ENCODE assay signal across 8 mouse cellular contexts in genomic region chr11:75220115-75220514, GRCm38 (mm10). TPM values are rescaled to one million over a fixed set of nuclear protein-coding genes. Genes with fewer than 3 reads are reported as not detected.
DNase-seq lines count a peak whose midpoint lies in the region; ATAC-seq and TF ChIP-seq lines count a peak whose summit lies in the region.
"Had no signal": no experiment of that assay in that cellular context is flagged by ENCODE, and none has a peak within 500 bp of the region (broad histone marks: within the 10 kb centered on the region; RNA-seq: fewer than 3 reads in every experiment).

No protein-coding gene starts in this region.

- peaks cover 10% of the 10 kb centered on the region; the same call in 1 of the 2 replicates for H3K4me1 ChIP-seq in intestine, embryonic 16.5 days (ENCODE audit: control insufficient read depth, insufficient read depth, low read length)
- 0 out of 2 replicates have a peak, but pooled peaks cover 3% of the 10 kb centered on the region for H3K4me1 ChIP-seq in intestine, postnatal 0 days (replicated peaks; ENCODE audit: control insufficient read depth, insufficient read depth, low read length)

- no peak overlapping the region for H3K27ac ChIP-seq in intestine, embryonic 16.5 days (ENCODE audit: low read length)
- H3K27ac ChIP-seq in intestine, postnatal 0 days (ENCODE audit: low read depth, low read length) = no peak overlapping the region

- H3K36me3 ChIP-seq in intestine, embryonic 16.5 days (ENCODE audit: control insufficient read depth, insufficient read depth, low read length) = no peaks in the 10 kb centered on the region
- no peaks in the 10 kb centered on the region; the same call in 1 of the 2 replicates for H3K36me3 ChIP-seq in intestine, postnatal 0 days (ENCODE audit: control insufficient read depth, insufficient read depth)

- TF ChIP-seq CTCF in intestine, postnatal 0 days (IDR thresholded peaks at IDR 0.05; ENCODE audit: low read depth) = no peak

- H3K27me3 ChIP-seq in intestine, embryonic 16.5 days (replicated peaks; ENCODE audit: control insufficient read depth, insufficient read depth, low read length) = no peaks in the 10 kb centered on the region
- no peaks in the 10 kb centered on the region for H3K27me3 ChIP-seq in intestine, postnatal 0 days (replicated peaks; ENCODE audit: control insufficient read depth, insufficient read depth, low read length)

- H3K9me3 ChIP-seq in intestine, embryonic 16.5 days (ENCODE audit: control insufficient read depth, low read length) = no peaks in the 10 kb centered on the region
- no peaks in the 10 kb centered on the region for H3K9me3 ChIP-seq in intestine, postnatal 0 days (ENCODE audit: control insufficient read depth)

- no peak overlapping the region for H3K4me2 ChIP-seq in intestine, embryonic 16.5 days (ENCODE audit: low read depth, low read length)
- no peak overlapping the region for H3K4me2 ChIP-seq in intestine, postnatal 0 days (replicated peaks; ENCODE audit: low read depth)

- no peak overlapping the region for H3K4me3 ChIP-seq in intestine, embryonic 16.5 days (ENCODE audit: low read length)
- no peak overlapping the region for H3K4me3 ChIP-seq in intestine, postnatal 0 days (ENCODE audit: low read depth, low read length)

- peak; percentile 63 for ATAC-seq in intestine, embryonic 16.5 days
- ATAC-seq in intestine, postnatal 0 days = no peak

- WGBS in intestine, embryonic 16.5 days = 36% methylated on average over 9 of the region's 9 CpGs
- WGBS in intestine, postnatal 0 days = 45% methylated on average over 9 of the region's 9 CpGs

- peak; percentile 47 for DNase-seq in urinary bladder, postnatal 25 days (ENCODE audit: low spot score)
- DNase-seq in urinary bladder, adult 2 months (ENCODE audit: low spot score) = no peak
- DNase-seq in layer of hippocampus, adult 18-20 months (ENCODE audit: low spot score in 2 of 2) = peak; percentile 65 to 87
- DNase-seq in testis, postnatal 14 days (ENCODE audit: low spot score) = peak; percentile 72
- DNase-seq in T-cell, adult 2 months (ENCODE audit: low spot score) = no peak
- DNase-seq: thymus, postnatal 25 days had no signal

- H3K9ac ChIP-seq in intestine, embryonic 16.5 days (ENCODE audit: low read depth, low read length) = no peak overlapping the region
- H3K9ac ChIP-seq in intestine, postnatal 0 days (ENCODE audit: low read depth, low read length) = no peak overlapping the region

RNA-seq across cellular contexts. Expression of gene Rtn4rl1, which starts 26.5 kb away (rescaled TPM):
- 1.5 and 1.6 TPM in 2 replicates for polyA plus RNA-seq in intestine, embryonic 16.5 days (2015; fragmentation: Nextera tagmentation; extraction: Ambion mirVana)
- polyA plus RNA-seq in intestine, postnatal 0 days (2015; fragmentation: Nextera tagmentation; extraction: Ambion mirVana) = 1.5 and 1.8 TPM in 2 replicates
- polyA plus RNA-seq in urinary bladder, adult 2 months (2012; rRNA removed) = 23.3 and 34.8 TPM in 2 replicates
- total RNA-seq in layer of hippocampus, adult 18-20 months (2021) = 100 to 1,000 TPM; 109 to 117 TPM

RNA-seq across cellular contexts. Expression of gene Dph1, which starts 29.1 kb away (rescaled TPM):
- 20.3 and 22.7 TPM in 2 replicates for polyA plus RNA-seq in intestine, embryonic 16.5 days (2015; fragmentation: Nextera tagmentation; extraction: Ambion mirVana)
- polyA plus RNA-seq in intestine, postnatal 0 days (2015; fragmentation: Nextera tagmentation; extraction: Ambion mirVana) = 11.3 and 12.3 TPM in 2 replicates
- polyA plus RNA-seq in urinary bladder, adult 2 months (2012; rRNA removed) = 20.1 and 26.6 TPM in 2 replicates
- total RNA-seq in layer of hippocampus, adult 18-20 months (2021) = 10 to 100 TPM; 33.2 to 33.9 TPM

RNA-seq across cellular contexts. Expression of gene Ovca2, which starts 41.5 kb away (rescaled TPM):
- polyA plus RNA-seq in intestine, embryonic 16.5 days (2015; fragmentation: Nextera tagmentation; extraction: Ambion mirVana) = 18.7 and 23.9 TPM in 2 replicates
- 21.6 and 22.4 TPM in 2 replicates for polyA plus RNA-seq in intestine, postnatal 0 days (2015; fragmentation: Nextera tagmentation; extraction: Ambion mirVana)
- polyA plus RNA-seq in urinary bladder, adult 2 months (2012; rRNA removed) = 16.0 and 19.9 TPM in 2 replicates
- total RNA-seq in layer of hippocampus, adult 18-20 months (2021) = 10 to 100 TPM; 18.3 to 20.5 TPM

RNA-seq across cellular contexts. Expression of gene Hic1, which starts 50.8 kb away (rescaled TPM):
- 7.1 and 8.6 TPM in 2 replicates for polyA plus RNA-seq in intestine, embryonic 16.5 days (2015; fragmentation: Nextera tagmentation; extraction: Ambion mirVana)
- polyA plus RNA-seq in intestine, postnatal 0 days (2015; fragmentation: Nextera tagmentation; extraction: Ambion mirVana) = 8.6 and 8.8 TPM in 2 replicates
- polyA plus RNA-seq in urinary bladder, adult 2 months (2012; rRNA removed) = 16.9 and 20.7 TPM in 2 replicates
- 1 to 10 TPM; 2.7 to 3.3 TPM for total RNA-seq in layer of hippocampus, adult 18-20 months (2021)

Comparison
In these comparisons a context has a peak if more than half of its experiments do, and no peak if none do; other contexts are left out.
1. DNase-seq: peak in urinary bladder, postnatal 25 days (single experiment), layer of hippocampus, adult 18-20 months (2 of 2) and testis, postnatal 14 days (single experiment); none in urinary bladder, adult 2 months (single experiment) and T-cell, adult 2 months (single experiment).